Mouse (Mus musculus) adrenal gland, adult 2 months (tissue): Measurements from ENCODE around the gene Rgcc. TPM values are rescaled to one million over a fixed set of nuclear protein-coding genes. Genes with fewer than 3 reads are reported as not detected.

Experiments
- DNase-seq: peaks from one replicate; pipeline ENCODE4 v3.0.0; 2021
- polyA plus RNA-seq: library from polyadenylated mRNA; depleted of rRNA; stranded (reverse); fragments of >200 nt; gene quantifications from 2 replicates; pipeline ENCODE4 v1.2.3, GENCODE M21; 2012; rRNA removed
- total RNA-seq, 2 experiments: library from RNA; stranded (reverse); gene quantifications; 2 replicates each; pipeline ENCODE4 v1.2.3; 2021

Gene Rgcc
- total and polyA plus RNA-seq, 3 experiments = 131 to 1,050 (median 254) TPM

- no peak for DNase-seq
Measured at GRCm38 (mm10) chr14:79241656-79242385, 59.6 kb downstream of the Rgcc start.

GRCm38 (mm10) chr14:79241057-79241570, 60.3 kb downstream of the Rgcc start:
- DNase-seq = no peak

GRCm38 (mm10) chr14:79239402-79239801, 62.0 kb downstream of the Rgcc start:
- DNase-seq = no peak

Other genes with a start within 250 kb of the Rgcc start
- not detected for gene Zfp957, start 54.3 kb downstream of the Rgcc start, total RNA-seq
- gene Zfp957, start 54.3 kb downstream of the Rgcc start, polyA plus RNA-seq = not detected in 2 replicates
- 10 to 100 TPM; 17.3 to 22.6 TPM for gene Naa16, start 89.1 kb upstream of the Rgcc start, total RNA-seq
- 0.58 and 1.7 TPM in 2 replicates for gene Naa16, start 89.1 kb upstream of the Rgcc start, polyA plus RNA-seq
- 1 to 10 TPM; 4.2 to 7.2 TPM for gene Mtrf1, start 96.1 kb upstream of the Rgcc start, total RNA-seq
- 0.45 and 0.57 TPM in 2 replicates for gene Mtrf1, start 96.1 kb upstream of the Rgcc start, polyA plus RNA-seq
- gene Kbtbd7, start 124.9 kb upstream of the Rgcc start, total RNA-seq = 1 to 10 TPM; 6.0 to 9.1 TPM
- 4.7 and 6.1 TPM in 2 replicates for gene Kbtbd7, start 124.9 kb upstream of the Rgcc start, polyA plus RNA-seq
- under 1 TPM; 0.12 to 0.28 TPM for gene Kbtbd6, start 150.2 kb upstream of the Rgcc start, total RNA-seq
- 0.51 and 0.55 TPM in 2 replicates for gene Kbtbd6, start 150.2 kb upstream of the Rgcc start, polyA plus RNA-seq
- gene Elf1, start 179.5 kb upstream of the Rgcc start, total RNA-seq = 10 to 100 TPM; 18.0 to 26.6 TPM
- 6.5 and 7.5 TPM in 2 replicates for gene Elf1, start 179.5 kb upstream of the Rgcc start, polyA plus RNA-seq
- 10 to 100 TPM; 37.9 to 41.6 TPM for gene Wbp4, start 179.9 kb upstream of the Rgcc start, total RNA-seq
- 4.5 and 5.0 TPM in 2 replicates for gene Wbp4, start 179.9 kb upstream of the Rgcc start, polyA plus RNA-seq